Mouse (Mus musculus): ENCODE data around the gene Arhgap42. TPM values are rescaled to one million over a fixed set of nuclear protein-coding genes. Genes with fewer than 3 reads are reported as not detected.

The Arhgap42 gene
- polyA plus RNA-seq, 1 experiment from 2014 or later = 35.8 TPM

DNA sequence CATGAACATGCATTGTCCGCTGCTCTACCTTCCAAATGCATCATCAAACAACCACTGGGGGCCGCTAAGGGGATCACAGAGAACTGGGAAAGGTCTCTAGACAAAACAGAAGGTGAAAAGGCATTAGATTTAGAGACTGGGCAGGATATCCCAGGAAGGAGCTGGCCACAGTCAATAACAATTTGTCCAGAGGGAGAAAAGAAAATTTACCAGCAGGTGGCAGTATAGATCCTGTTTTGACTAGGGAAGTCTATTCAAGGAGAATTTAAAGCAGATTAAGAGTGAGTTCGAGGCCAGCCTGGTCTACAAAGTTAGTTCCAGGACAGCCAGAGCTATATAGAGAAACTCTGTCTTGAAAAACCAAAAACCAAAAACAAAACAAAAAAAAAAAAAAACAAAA lies 189.7 kb downstream of the Arhgap42 start:
- Histone ChIP-seq H3K27me3 (replicated peaks; ENCODE audit: low read depth, poor library complexity, severe bottlenecking) (no peaks in the 10 kb centered on the region), H3K4me1 (no peaks in the 10 kb centered on the region), H3K4me3 (no peak overlapping the region), H3K27ac (replicated peaks) (no peak overlapping the region), H3K9me3 (no peaks in the 10 kb centered on the region), H3K36me3 (replicated peaks) (peaks cover 13% of the 10 kb centered on the region; the same call in 1 of the 2 replicates)
- WGBS = 55% methylated on average over 3 of the region's 3 CpGs
- DNase-seq (ENCODE audit: low spot score) = no peak

DNA sequence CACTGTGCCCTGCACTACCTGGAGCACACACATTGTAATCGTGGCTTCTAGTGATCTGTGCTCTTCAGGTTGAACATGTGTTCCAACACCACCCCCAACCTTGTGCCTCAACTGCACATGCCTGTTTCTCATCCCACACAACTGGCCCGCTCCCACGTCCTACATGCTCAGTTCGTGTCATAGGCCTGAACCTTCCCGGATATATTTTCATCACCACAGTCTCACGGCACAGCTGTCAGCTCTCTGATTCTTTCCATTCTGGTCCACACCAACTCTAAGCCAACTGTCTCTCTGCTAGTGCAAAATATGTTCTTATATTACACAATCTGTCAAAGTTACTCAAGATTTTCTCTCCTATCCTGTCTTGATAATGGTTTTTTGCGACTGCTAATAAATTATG lies 197.9 kb downstream of the Arhgap42 start:
- Histone ChIP-seq H3K9me3 (no peaks in the 10 kb centered on the region), H3K4me3 (no peak overlapping the region), H3K36me3 (replicated peaks) (peaks cover 12% of the 10 kb centered on the region; the same call in 1 of the 2 replicates), H3K4me1 (no peaks in the 10 kb centered on the region), H3K27me3 (replicated peaks; ENCODE audit: low read depth, poor library complexity, severe bottlenecking) (no peaks in the 10 kb centered on the region), H3K27ac (replicated peaks) (no peak overlapping the region)
- DNase-seq (ENCODE audit: low spot score) = no peak
- WGBS = 95% methylated on average over 7 of the region's 7 CpGs

DNA sequence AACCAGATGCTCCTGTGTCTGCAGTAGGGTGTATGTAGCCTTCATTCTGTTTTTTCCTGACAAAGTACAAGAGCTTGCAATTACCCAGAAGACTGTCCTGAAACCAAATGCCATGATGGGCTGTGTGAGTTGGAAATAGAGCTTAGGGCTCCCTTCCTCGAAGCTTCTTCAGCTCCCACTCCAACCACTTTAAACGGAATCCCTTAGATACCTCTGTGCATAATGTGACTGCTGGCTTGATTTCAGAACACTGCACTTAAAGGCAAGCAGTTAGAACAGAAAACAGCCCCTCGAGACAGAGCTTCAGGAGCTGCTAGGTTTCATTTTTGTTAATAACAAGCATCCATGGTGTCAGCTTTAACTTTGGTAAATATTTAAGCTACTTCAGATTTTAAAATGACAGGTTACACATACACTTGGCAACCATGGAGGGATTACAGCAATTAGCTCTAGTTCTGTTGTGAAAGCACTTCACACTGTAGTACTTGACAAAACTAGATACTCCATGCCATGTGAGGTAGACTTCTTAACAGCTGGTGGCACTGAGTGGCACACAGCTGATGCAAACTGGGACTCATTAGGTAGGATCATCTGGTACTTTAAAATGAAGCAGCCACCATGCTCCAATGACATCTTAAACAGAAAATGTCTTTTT lies 201.8 kb downstream of the Arhgap42 start:
- Histone ChIP-seq H3K4me1 (no peaks in the 10 kb centered on the region), H3K27ac (replicated peaks) (no peak overlapping the region), H3K4me3 (no peak overlapping the region), H3K27me3 (replicated peaks; ENCODE audit: low read depth, poor library complexity, severe bottlenecking) (no peaks in the 10 kb centered on the region), H3K36me3 (replicated peaks) (peaks cover 12% of the 10 kb centered on the region), H3K9me3 (no peaks in the 10 kb centered on the region)
- no peak for DNase-seq (ENCODE audit: low spot score)
- WGBS = 89% methylated on average over 3 of the region's 3 CpGs

DNA sequence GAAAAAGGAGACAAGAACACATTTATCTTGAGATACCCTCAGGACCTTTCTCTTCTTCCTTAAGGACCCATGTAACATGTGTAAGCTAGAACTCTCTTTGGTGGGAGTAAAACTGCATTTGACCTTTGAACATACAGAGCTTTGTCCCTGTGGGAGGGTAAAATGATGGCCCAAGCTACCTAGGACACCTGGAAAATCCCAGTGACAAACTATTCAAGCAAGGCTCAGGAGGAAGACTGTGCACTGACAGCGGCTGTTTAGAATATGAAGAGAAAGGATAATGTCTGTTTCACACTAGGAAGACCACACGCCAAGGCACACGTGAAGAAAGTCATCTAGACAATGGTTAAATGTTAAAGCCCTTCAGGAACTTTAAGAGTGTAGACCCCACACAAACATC lies 211.0 kb downstream of the Arhgap42 start:
- Histone ChIP-seq H3K4me3 (no peak overlapping the region), H3K9me3 (no peaks in the 10 kb centered on the region), H3K4me1 (peaks cover 7% of the 10 kb centered on the region; the same call in 1 of the 2 replicates), H3K27ac (replicated peaks) (no peak overlapping the region), H3K36me3 (replicated peaks) (peaks cover 11% of the 10 kb centered on the region), H3K27me3 (replicated peaks; ENCODE audit: low read depth, poor library complexity, severe bottlenecking) (no peaks in the 10 kb centered on the region)
- 77% methylated on average over 3 of the region's 3 CpGs for WGBS
- DNase-seq (ENCODE audit: low spot score) = no peak

DNA sequence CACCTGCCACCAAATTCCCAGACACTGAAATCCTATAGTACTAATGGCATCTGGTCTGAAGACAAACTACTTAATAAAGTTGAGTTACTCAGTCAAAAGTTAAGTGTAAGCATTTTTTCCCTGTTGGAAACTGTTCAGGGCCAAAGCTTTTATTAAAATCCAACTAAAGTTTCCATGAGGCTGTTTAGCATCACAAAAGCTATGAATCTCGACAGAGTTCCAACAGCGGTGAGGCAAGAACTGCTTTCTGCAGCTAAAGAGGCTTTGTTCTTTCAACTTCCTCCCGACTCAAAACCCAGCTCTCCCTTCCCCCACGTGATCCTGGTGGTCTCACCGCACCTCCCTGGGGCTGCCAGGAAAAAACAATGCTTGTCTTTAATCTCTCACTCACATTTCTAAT lies 211.5 kb downstream of the Arhgap42 start:
- no peak overlapping the region for H3K4me3 ChIP-seq
- H3K36me3 ChIP-seq (replicated peaks) = peaks cover 9% of the 10 kb centered on the region; the same call in 1 of the 2 replicates
- DNase-seq (ENCODE audit: low spot score) = no peak
- H3K27me3 ChIP-seq (replicated peaks; ENCODE audit: low read depth, poor library complexity, severe bottlenecking) = no peaks in the 10 kb centered on the region
- H3K4me1 ChIP-seq = peaks cover 7% of the 10 kb centered on the region; the same call in 1 of the 2 replicates
- 10% methylated on average over 5 of the region's 5 CpGs for WGBS
- no peaks in the 10 kb centered on the region for H3K9me3 ChIP-seq
- no peak overlapping the region for H3K27ac ChIP-seq (replicated peaks)

DNA sequence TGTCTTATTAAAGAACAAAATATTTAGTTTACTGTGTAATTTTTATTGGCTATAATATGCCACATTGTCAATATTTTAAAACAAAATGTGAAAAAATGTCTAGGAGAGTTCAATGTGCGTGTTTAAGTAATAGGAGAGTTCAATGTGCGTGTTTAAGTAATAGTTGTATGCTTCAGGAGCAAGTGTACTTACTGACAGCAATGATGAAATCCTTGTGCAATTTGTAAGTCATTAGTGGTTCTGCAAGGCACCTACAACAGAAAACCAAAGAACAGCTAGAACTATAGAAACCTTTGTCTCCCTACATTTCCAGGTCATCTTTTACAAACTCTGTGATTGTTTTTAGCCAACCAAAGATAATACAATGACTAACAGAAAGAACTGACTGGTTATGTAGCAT lies 223.8 kb downstream of the Arhgap42 start:
- Histone ChIP-seq H3K4me1 (no peaks in the 10 kb centered on the region), H3K27ac (replicated peaks) (no peak overlapping the region), H3K4me3 (no peak overlapping the region), H3K36me3 (replicated peaks) (peaks cover 37% of the 10 kb centered on the region), H3K27me3 (replicated peaks; ENCODE audit: low read depth, poor library complexity, severe bottlenecking) (no peaks in the 10 kb centered on the region), H3K9me3 (no peaks in the 10 kb centered on the region)
- DNase-seq (ENCODE audit: low spot score) = no peak
- 97% methylated on average over 2 of the region's 2 CpGs for whole genome bisulfite sequencing

DNA sequence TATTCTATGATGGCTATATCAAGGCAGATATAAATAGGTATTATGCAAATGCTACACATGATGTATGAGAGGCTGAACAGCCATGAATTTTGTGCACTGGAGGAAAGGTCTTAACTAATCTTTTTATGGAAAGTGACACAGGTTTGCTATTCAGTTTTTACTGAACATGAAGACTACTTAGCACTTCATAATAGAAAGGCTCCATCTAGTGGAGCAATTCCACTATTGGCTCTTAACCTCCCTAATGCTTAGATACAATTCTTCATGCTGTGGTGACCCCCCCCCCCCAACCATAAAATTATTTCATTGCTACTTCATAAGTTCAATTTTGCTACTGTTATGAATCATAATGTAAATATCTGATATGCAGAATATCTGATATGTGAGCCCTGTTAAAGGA lies 237.7 kb downstream of the Arhgap42 start:
- H3K4me3 ChIP-seq = no peak overlapping the region
- no peaks in the 10 kb centered on the region for H3K27me3 ChIP-seq (replicated peaks; ENCODE audit: low read depth, poor library complexity, severe bottlenecking)
- H3K4me1 ChIP-seq = no peaks in the 10 kb centered on the region
- H3K27ac ChIP-seq (replicated peaks) = no peak overlapping the region
- peaks cover 38% of the 10 kb centered on the region for H3K36me3 ChIP-seq (replicated peaks)
- DNase-seq (ENCODE audit: low spot score) = no peak
- no peaks in the 10 kb centered on the region for H3K9me3 ChIP-seq

DNA sequence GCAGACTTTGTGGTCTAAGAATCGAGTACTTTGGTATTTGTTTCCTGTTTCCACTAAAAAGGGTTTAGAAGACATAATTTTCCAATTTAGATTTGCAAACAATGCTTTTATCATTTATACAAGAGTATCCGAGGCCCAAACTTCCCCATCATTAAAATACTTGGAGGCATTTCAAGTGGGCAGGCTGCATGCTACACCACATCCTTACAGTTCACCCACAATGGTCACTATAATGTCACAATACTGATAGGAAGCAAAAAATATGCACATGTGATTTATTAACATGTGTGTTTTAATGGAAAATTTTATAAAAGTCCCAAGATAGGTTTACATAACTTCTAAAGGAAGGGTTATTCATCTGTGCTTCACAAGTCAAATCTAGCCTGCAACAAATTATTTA lies 242.4 kb downstream of the Arhgap42 start:
- Histone ChIP-seq H3K9me3 (no peaks in the 10 kb centered on the region), H3K36me3 (replicated peaks) (peaks cover 34% of the 10 kb centered on the region), H3K4me1 (no peaks in the 10 kb centered on the region), H3K27me3 (replicated peaks; ENCODE audit: low read depth, poor library complexity, severe bottlenecking) (no peaks in the 10 kb centered on the region), H3K27ac (replicated peaks) (no peak overlapping the region), H3K4me3 (no peak overlapping the region)
- 87% methylated on average over 2 of the region's 2 CpGs for whole genome bisulfite sequencing
- DNase-seq (ENCODE audit: low spot score) = no peak

DNA sequence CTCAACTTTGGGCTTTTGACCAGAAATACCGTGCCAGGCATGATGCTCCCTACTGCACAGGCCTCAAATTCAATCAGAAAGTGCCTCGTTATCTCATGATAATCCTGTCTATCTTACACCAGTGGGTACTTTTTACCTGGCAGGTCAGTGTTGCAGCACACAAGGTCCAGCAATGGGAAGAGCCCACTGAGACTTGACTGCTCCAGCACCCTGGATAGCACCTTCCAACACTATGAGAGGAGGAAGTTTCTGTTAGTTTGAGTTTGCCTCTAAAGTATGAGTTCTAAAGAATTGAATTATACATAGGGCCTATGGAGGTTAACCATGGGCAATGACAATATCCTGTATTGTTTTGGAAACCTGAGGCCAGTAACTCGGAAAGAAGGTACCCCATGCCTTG lies 256.6 kb downstream of the Arhgap42 start:
- Histone ChIP-seq H3K36me3 (replicated peaks) (no peaks in the 10 kb centered on the region), H3K27ac (replicated peaks) (no peak overlapping the region), H3K4me1 (no peaks in the 10 kb centered on the region), H3K9me3 (no peaks in the 10 kb centered on the region), H3K4me3 (no peak overlapping the region), H3K27me3 (replicated peaks; ENCODE audit: low read depth, poor library complexity, severe bottlenecking) (no peaks in the 10 kb centered on the region)
- 73% methylated on average over 3 of the region's 3 CpGs for WGBS
- no peak for DNase-seq (ENCODE audit: low spot score)

DNA sequence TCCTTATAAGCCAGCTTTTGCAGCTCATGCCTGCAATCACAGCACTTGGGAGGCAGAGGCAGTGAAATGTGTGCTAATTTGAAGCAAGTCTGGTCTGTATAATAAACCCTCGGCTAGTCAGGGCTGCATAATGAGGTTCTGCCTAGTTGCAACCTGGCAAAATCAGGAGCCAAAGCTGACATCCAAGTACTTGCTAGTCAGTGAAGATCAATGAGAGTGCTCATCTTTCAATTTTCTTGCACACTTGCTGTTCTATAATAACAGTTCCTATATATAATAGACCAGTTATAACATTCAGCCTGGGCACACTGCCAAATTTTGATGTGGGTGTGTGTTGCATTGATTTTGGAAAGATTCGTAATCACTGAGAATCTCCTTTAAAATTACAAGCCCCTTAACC lies 261.1 kb downstream of the Arhgap42 start:
- no peaks in the 10 kb centered on the region for H3K27me3 ChIP-seq (replicated peaks; ENCODE audit: low read depth, poor library complexity, severe bottlenecking)
- no peak overlapping the region for H3K27ac ChIP-seq (replicated peaks)
- H3K4me1 ChIP-seq = no peaks in the 10 kb centered on the region
- H3K9me3 ChIP-seq = no peaks in the 10 kb centered on the region
- 42% methylated on average over 2 of the region's 2 CpGs for WGBS
- H3K36me3 ChIP-seq (replicated peaks) = no peaks in the 10 kb centered on the region
- H3K4me3 ChIP-seq = no peak overlapping the region
- DNase-seq (ENCODE audit: low spot score) = no peak

DNA sequence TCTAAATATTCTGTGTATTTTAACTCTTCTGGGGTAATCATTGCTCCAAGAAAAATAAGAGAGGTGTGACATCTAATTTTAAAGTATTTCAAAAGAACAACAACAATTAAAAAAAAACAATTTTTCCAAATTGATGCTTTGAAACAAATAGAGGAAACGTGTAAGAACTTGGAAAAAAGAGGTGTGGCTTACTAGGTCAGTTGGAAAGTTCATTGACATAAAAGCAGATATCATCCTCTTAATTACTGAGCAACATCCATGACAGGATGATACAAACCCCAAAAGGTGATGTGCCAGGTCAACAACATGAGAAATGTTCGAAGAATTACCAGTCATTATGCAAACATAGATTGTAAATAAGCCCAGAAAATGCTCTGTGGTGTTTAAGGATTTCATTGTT lies 267.4 kb downstream of the Arhgap42 start, which contains the start of gene Gm16485:
Gene Gm16485 (plus strand): TSS at position 301 of the 400 bp plus-strand sequence.
- H3K4me3 ChIP-seq = no peak within 1 kb of the TSS
- H3K4me1 ChIP-seq = no peaks in the 10 kb centered on the region
- no peaks in the 10 kb centered on the region for H3K27me3 ChIP-seq (replicated peaks; ENCODE audit: low read depth, poor library complexity, severe bottlenecking)
- WGBS = 83% methylated on average over 2 of the region's 2 CpGs
- H3K27ac ChIP-seq (replicated peaks) = no peak within 1 kb of the TSS
- no peak for DNase-seq (ENCODE audit: low spot score)
- no peaks in the 10 kb centered on the region for H3K9me3 ChIP-seq
- H3K36me3 ChIP-seq (replicated peaks) = no peaks in the 10 kb centered on the region

DNA sequence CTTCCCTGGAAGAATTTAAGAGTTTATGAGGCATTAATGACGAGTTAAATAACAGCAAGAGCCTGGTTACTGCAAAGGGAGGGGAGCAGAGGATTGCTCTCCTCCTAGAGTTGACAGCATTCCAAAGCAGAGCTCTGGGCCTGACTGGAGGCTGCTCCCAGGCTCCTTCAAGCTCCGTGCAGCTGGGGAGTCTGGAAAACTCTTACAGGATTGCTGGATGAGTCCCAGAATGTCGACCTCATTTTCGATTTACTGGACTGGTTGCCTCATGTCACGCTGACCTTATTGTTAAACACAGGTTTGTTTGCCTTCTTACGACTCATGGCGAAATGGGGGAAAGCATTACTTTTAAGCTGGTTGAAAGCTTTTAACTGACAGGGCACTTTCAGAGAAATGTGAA lies 268.7 kb downstream of the Arhgap42 start:
- WGBS = 73% methylated on average over 7 of the region's 7 CpGs

DNA sequence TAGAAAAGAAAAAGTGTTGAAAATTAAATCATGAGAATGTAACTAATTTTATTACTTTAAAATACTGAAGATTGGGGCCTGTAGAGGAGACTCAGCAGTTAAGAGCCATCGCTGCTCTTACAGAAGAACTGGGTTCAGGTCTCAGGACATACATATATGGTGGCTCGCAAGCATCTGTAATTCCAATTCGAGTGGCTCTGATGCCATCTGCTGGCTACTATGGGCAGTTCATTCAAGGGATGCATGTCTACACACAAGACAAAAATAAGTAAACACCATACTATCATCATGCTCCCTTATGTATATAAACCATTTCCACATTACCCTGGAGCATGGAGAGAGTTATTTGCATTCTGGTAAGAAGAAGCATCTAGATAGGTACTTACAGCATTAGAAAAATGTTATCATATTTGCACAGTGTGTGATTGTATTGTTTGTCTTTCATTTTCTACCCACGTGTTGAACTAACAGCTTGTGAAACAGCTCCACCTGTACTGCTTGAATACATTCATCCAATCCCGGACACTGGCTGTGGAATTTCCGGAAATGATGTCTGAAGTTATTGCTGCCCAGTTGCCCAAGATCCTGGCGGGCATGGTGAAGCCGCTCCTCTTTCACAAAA lies 274.3 kb downstream of the Arhgap42 start:
- Histone ChIP-seq H3K4me3 (no peak overlapping the region), H3K36me3 (replicated peaks) (no peaks in the 10 kb centered on the region), H3K4me1 (no peaks in the 10 kb centered on the region), H3K27me3 (replicated peaks; ENCODE audit: low read depth, poor library complexity, severe bottlenecking) (no peaks in the 10 kb centered on the region), H3K27ac (replicated peaks) (no peak overlapping the region), H3K9me3 (no peaks in the 10 kb centered on the region)
- 69% methylated on average over 8 of the region's 8 CpGs for WGBS
- DNase-seq (ENCODE audit: low spot score) = peak; percentile 38

More for the DNA sequence above, 268.7 kb downstream of the Arhgap42 start:
- no peak overlapping the region for H3K27ac ChIP-seq (replicated peaks)
- H3K27me3 ChIP-seq (replicated peaks; ENCODE audit: low read depth, poor library complexity, severe bottlenecking) = no peaks in the 10 kb centered on the region
- H3K9me3 ChIP-seq = no peaks in the 10 kb centered on the region
- no peak overlapping the region for H3K4me3 ChIP-seq
- no peaks in the 10 kb centered on the region for H3K36me3 ChIP-seq (replicated peaks)
- no peak for DNase-seq (ENCODE audit: low spot score)
- no peaks in the 10 kb centered on the region for H3K4me1 ChIP-seq

Measured in embryonic facial prominence, embryonic 10.5 days (tissue).